Mouse (Mus musculus) layer of hippocampus, postnatal 25 days (tissue): Measurements from ENCODE around the gene Dach1. TPM values are rescaled to one million over a fixed set of nuclear protein-coding genes. Genes with fewer than 3 reads are reported as not detected.

Source experiments
- DNase-seq, 2 experiments: peaks; one replicate each; pipeline ENCODE4 v3.0.0; 2022; ENCODE audit warnings: mixed read lengths in 2 of 2, low spot score in 1 of 2; ENCODE audit errors: extremely low spot score in 1 of 2
- total RNA-seq, 2 experiments: library from RNA; stranded (reverse); gene quantifications; 2 replicates each; pipeline ENCODE4 v1.2.3; 2021

Dach1 gene
- total RNA-seq, 2 experiments from 2014 or later = 3.6 to 4.9 TPM

DNA sequence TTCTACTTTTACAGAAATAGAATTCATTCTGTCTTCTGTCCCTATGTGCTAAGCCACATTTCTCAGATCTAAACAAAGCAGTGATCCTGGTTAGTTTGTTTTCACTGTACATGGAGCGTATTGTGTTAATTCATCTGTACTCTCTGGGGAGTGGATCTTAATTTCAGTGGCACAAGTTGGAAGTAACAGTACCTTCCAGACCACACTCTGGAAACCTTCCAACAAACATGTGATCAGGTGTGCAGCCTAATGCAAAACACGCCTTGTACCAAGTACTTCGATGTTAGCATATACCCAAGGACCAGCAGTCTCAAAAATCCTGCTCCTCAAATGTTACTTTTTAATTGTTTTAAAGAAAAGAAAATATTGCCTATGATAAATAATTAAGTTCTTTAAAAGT, 121.9 kb downstream of the Dach1 start:
- DNase-seq = no peak

DNA sequence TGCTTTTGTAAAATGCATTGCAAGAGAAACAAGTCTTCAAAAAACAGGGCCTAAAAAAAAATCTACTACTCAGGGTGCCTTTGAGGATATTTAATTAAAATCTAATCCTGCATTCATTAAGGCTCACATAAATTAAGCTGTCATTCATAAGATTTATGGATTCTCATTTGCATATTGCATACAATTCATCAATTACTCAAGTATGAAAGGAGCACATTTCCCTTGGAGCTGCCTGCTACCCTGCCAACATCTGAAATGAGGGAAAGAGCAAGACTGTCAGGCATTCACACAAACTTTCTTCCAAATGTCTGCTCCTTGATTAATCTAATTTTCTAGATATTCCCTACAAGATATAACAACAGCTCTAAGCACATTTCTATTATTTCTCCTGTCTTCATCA, 122.6 kb downstream of the Dach1 start:
- DNase-seq = no peak

DNA sequence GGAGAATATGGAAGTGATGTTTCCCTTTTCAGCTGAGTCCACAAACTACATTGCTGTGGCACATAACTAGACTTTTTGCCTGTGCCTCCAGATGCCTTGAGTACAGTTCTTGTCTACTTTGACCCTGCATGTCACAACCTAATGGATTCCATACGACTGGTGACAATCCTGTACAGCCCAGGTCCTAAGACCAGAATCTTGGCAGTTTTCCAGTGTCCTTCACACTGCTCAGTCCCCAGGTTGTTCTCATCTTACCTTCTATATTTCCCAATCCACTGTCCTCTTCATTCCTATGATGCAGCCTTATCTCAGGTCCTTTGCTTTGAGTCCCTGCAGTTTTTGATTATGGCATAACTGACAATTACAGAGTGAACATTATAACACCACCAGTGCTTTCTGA, 131.0 kb downstream of the Dach1 start:
- no peak for DNase-seq

DNA sequence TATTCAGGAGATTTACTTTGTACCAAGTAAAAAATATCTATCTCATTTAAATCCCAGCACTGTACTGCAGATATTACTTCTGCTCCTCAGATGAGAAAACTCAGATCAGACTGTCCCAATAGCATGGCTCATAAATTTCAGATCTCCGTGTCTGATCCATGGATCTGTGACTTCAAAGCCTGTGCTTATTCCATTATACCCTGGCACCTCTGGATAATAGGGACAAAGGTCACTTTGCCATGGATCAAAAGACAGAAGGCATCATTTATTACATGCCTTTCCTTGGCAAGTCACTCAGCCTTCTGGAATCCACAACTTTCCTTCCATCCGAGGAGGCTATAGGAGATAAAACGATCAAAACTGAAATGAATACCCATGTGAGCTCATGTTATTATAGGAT, 132.4 kb downstream of the Dach1 start:
- no peak for DNase-seq

DNA sequence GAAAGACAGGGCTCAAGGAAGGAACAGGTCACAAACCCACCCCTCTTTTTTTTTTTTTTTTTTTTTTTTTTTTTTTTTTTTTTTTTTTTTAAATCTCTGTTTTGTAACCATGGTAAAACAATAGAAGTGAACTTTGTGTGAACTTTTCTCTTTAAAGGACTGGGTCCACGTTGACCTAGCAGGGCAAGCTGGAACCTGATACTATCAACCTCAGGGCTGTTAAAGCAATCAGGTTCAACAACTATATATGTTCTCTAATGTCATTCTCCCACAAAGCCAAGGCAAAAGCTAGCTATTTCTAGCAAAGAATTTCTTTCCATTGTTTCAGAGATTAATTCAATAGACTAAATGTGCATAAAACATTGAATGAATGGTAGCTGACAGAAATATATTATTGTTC, 134.3 kb downstream of the Dach1 start:
- no peak for DNase-seq

DNA sequence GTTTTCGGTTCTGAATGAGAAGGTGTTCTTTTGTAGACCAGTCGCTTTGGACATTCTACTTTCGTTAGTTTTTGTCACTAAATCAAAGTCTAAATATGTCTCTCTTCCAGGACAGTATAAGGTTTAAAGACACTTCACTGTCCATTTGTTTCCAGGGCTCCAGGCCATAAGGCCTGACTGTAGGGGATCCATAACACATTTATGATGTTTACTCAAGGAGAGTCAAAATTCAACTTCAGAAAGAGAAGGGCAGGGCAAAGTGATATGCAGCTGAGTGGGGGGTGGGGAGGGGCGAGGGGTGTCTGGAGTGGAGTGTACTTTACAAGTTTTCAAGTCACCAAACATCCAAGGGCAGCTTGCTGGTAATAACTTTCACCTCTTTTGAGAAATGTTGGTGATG, 146.0 kb downstream of the Dach1 start:
- no peak for DNase-seq

DNA sequence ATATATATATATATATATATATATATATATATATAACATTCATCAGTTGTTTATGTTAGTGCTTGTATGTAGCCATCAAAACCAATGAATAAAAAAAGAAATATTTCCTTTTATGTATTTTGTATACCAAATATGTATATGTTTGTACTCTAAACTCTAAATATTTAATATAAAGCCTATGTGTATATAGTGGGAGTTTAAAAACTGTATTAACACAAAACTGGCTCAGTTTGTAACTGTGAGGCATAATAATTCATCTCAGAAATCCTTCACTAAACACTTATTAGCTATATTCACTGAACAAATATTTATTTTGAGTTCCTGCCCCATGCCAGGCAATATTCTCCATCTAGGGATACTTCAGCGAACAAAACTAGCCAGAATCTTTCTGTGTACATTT, 155.5 kb downstream of the Dach1 start:
- DNase-seq = no peak

DNA sequence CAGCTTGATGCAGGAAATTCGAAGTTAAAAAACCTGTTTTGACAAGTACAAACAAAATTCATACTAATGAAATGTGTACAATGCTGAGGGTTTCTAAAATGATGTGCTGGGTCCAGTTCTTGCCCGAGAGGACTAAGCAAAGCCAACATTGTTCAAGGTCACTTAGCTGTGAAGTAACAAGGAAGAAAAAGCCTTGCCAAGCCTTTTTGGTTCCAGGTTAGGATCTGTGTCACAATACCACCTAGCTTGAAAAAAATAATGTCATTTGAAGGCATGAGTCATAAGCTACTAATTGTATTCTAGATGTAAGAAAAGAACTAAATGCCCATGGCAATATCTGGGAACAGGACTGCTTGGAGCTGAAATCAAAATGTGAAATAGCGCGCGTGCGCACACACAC, 161.1 kb downstream of the Dach1 start:
- no peak for DNase-seq

DNA sequence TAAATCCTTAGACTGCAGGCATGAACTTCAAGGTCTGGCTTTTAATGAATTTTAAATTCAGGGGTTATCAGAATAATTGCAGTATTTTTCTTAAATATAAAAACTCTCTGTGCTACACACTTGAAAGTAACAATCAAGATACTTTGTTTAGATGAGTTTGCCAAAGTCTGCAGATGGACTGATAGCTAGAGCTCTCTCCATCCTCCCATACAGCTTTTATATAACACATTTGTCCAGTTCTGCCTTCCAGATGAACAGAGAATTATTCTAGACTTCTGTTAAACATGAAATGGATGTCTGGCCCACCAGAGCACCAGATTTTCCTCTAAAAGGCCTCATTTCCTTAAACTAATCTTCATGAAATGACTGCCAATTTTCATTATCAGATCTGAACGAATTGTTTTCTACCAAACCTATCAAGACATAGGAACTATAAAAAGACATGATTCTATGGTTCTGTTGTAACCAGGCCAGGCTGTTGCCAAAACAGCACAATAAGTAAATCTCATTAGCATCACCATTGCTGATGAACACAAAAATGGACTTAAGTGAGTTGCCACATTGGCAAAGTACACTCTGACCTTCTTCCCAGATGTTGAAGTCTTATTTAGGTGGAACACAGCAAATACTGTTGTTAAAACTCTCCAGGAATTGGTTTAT, 167.4 kb downstream of the Dach1 start:
- DNase-seq = no peak

DNA sequence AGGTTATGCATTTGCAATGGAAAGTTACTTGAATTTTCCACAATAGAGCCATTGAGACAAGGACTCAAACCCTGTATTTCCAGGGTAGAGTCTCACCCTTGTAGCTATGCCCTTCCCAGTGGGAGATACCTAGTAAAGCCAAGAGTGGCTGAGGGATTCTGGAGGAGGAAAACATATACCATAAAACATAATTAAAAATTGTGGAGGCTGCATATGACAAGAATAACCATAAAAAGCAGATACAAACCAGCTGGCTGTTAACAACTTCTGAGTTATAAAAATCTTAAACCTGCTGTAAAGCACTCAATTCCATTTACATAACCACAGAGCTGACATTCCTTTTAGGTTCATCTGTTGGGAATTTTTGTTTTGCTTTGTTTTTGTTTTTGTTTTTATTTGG, 171.0 kb downstream of the Dach1 start:
- DNase-seq = no peak

DNA sequence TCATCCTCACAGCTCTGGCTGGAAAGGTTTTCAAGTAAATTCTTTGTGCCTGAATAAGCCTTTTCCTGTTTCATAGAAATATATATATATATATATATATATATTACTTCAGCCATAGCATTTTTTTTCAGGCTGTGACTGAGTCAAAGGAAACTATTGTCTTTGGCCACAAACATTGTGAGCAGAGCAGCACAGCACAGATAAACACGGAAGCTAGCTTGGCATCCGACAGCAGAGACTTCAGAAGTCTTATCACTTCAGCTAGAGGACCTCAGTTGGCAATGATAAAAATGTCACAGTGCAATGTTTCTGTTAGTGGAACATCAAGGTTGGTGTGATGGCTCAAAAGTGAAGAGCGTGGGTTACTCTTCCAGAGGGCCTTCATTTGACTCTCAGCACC, 186.3 kb downstream of the Dach1 start:
- DNase-seq = no peak

DNA sequence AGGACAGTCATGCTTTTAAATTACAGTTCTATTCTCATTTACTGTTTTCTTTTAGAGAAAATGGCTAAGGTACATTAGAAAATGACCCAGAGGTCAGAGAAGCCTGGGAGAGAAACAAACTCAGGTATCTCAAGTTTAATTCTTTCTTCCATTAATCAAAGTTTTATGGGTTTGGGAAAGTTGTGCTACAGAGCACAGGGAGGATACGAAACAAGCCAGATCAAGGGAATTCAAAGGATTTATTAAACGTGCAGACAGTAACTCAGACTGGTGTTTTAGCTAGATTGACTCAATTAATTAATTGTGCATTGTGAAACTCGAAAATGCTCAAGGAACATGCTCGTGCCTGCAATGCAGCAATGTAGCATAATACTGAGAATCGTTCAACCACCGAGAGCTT, 186.9 kb downstream of the Dach1 start:
- no peak for DNase-seq

DNA sequence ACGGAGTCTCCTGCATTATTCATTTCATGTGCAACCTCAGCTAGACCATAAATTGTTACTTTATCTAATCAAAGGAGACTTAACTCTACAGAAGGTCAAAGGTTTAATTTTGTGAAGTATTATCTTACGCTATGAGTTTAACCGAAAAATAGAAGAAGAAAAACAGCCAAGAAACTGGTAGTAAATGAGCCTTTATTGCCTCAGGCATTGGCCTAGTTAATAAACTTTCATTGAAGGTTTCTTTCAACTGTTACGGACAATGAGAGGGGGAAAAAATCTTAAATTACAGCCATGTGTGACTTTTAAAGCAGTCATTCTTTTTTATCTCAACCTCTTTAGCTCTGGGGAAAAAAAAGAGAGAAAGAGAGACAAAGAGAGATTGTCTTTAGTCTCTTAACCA, 188.7 kb downstream of the Dach1 start:
- no peak for DNase-seq

DNA sequence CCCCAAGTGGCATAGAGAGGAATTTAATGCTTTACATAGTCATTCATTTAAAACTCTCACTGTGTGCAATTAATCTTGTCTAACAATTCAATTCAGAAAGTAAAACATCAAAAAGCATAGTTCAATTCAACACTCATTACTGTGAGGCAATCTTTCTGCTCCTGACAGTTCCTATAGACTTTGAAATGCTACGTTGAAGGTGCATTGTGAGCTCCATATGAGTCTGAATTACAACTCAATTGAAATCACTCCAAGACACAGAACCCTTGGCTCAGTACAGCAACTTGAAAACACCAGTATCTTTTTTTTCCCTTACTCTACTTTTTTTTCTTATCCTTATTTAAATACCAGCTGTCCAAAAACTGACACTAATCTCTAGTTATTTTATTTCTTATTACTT, 193.5 kb downstream of the Dach1 start:
- DNase-seq = no peak

DNA sequence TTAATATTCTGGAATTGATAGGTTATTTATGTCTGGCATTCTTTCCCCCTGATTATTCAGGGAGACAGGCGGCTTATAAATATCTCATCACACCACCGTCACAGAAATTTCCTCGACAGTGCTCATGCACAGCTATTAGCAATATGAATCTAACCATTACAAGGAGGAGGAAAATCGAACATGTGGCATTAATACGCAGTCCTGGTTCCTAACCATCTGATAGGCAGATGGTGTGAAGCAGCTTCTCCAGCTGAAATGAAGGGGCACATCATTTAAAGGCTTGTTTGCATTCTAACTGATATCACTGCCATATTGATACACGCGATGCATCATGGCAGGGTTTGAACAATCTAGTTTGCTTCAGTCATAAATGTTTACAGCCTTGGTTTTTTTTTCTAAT, 194.1 kb downstream of the Dach1 start:
- DNase-seq = no peak

DNA sequence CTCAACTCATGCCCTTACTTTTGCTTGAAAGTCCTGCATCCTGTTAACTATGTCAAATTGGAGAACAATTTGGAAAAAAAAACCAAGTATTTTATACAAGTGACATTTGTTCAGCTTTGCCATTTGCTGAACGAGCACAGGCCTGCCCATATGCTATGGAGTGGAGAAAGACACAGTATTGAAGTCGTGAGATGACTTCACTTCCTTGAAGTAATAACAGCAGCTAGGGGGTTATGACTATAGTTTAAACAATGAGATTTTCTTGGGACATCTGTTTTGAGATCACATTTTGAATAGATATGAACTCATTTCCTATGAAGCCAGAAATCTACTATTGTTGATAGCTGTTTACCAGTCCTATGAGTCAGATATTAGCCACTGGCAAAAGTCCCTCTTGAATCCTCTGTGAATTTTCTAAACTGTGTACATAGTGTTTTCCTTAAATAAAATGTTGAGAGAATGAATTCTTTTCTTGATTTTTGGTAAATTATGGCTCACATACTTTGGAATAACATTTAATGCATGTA, 205.0 kb downstream of the Dach1 start:
- no peak for DNase-seq

DNA sequence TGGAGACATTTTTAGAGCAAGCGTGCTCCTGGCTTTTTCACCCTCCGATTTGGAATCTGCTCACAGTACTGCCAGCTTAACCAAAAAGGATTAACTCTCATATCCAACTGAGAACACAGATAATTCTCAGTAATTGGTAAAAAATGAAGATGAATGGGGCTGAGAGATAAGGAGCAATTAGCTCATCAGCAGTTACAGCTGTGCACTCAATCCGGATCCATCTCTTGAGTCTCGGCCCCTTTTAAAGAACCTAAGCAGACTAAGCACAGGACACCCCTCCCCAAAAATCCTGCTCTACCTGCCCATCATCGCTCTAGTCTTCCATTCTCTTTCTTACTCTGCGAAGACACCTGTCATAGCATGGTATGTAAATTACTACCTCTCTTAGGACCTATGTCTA, 205.9 kb downstream of the Dach1 start:
- no peak for DNase-seq

DNA sequence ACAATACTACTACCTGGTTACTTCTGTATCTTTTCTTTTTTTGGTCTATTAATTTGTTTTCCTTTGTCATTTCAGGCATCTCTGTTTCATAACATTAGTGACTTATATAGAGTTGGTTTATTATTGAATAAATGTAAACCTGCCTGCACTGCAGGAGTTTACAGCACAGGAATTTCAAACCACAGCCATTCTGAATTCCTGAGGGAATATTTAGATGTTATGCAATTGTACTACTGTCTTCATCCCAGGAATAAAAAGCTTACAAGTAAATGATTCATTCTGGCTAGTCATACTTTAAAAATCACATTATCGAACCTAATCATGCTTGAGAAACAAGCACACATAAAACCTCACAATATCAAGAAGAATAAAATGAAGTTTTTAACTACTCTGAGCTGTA, 213.2 kb downstream of the Dach1 start:
- no peak for DNase-seq

DNA sequence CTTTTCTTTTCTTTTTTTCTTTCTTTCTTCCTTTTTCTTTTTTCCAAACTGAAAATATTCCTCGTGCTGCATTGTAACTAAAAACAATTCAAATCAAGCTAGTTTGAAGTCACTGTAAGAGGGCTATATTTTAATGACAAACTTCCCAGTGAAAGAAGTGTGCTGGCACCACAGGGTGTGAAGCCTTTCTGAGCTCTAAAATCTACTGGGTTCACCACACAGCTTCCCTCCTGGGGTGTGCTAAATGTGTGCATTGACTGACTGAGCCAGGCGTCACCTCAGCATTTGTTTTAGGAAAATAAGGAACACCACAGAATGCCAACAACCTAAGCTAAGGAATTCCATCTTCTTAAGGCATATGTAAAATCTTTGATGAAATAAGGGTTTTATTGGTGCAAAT, 224.1 kb downstream of the Dach1 start:
- no peak for DNase-seq

DNA sequence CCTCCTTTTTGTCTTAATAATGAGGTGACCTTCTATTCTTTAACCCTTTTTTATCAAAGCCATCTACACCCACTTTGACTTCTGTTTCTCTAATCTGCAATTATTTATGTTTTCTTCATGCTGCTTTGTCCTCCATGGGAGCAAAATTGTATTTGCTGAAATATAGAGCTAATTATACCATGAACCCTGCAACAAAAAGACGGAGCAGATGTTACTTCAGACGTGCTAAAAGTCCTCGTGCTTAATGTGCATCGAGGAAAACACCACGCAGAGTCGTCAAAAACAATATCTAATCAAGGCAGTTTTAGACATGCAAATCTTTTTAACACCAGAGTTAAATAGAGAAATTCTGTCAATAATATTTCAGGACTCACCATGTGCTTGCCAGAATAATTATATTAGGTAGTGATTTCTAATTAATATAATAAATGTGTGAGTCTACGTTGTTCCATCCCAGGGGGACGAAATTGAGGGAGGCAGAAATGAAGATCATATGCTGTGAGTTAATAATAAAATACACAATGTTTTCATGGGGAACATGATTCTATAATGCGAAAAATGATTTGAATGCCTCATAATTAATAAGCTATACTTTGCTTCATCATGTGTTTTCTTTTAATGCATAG, 224.8 kb downstream of the Dach1 start:
- DNase-seq = no peak

DNA sequence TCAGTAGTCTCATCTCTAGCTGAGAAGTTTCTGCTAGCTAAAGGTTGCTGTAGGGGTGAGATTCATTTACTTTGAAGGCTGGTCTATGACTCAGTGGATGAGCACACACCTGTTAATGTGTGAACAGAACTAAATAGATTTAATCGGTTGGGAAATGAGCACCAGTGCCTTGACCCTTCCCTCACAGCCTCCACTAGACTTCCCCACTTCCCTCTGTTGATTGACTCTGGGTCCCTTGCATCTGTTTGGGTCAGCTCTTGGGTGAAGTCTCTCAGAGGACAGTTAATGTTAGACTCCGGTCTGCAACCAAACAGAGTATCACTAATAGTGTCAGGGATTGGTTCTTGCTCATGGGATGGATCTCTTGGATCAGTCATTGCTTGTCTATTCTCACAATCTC, 227.2 kb downstream of the Dach1 start:
- DNase-seq = no peak

DNA sequence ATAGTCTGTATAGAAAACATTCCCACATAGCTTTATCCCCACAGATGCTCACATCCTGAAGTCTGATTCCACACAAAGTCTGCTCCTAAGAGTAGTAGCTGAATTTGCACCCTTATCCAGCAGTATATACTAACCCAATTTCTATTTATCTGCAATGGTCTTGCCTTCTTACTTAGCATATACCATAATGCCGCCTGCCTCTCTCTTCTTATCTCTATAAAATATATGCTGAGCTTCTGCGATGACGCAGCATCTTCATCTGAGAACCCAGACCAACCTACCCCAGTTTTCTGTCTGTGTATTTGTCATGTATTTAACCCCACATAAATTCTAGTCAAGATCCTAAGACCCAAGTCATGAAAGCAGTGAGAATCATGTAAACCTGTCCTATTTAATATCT, 272.9 kb downstream of the Dach1 start:
- DNase-seq = no peak
